Mouse (Mus musculus): ENCODE data around the gene Psmb5.

DNA sequence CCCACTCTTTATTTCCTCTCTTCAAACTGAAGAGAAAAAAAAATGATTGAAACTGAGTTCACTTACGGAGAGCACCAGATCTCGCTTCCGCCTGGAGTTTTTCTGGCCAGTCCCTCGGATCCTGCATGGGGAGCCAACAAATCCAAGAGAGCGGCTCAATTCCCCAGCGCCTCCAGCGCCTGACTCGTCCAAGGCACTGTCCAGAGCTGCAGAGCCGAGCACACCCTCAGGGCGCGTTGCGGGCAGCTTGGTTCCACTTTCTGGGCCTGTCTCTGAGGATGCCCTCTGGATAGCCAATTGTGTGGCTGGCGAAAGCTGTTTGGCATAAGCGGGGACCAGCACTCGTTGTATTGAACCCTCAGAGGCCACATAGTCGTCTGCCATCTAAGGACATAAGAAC, 26.8 kb downstream of the Psmb5 start:
- no peak for TF ChIP-seq CTCF (conservative IDR thresholded peaks at IDR 0.05 in 1 of 2, IDR thresholded peaks at IDR 0.05 in 1 of 2; ENCODE audit: low read depth in 2 of 2, low read length in 2 of 2)
- no peak for TF ChIP-seq EP300 (IDR thresholded peaks at IDR 0.05; ENCODE audit: low read length)
- no peak for TF ChIP-seq POLR2AphosphoS2 (IDR thresholded peaks at IDR 0.05; ENCODE audit: low read depth, low read length)
- TF ChIP-seq POLR2A (IDR thresholded peaks at IDR 0.05; ENCODE audit: low read depth, low read length): no peak
- no peak for TF ChIP-seq NELFE (IDR thresholded peaks at IDR 0.05; ENCODE audit: low read depth, low read length)
- no peak for TF ChIP-seq RCOR1 (conservative IDR thresholded peaks at IDR 0.05; ENCODE audit: low read depth, low read length)
- TF ChIP-seq CHD1 (IDR thresholded peaks at IDR 0.05; ENCODE audit: low read depth, low read length): no peak
- no peak for TF ChIP-seq CHD2 (IDR thresholded peaks at IDR 0.05; ENCODE audit: low read length)
- TF ChIP-seq GABPA (IDR thresholded peaks at IDR 0.05; ENCODE audit: insufficient replicate concordance, low read depth, low read length): no peak
- no peak for TF ChIP-seq MYC (IDR thresholded peaks at IDR 0.05; ENCODE audit: low read depth, low read length)
- no peak for TF ChIP-seq TCF12 (IDR thresholded peaks at IDR 0.05; ENCODE audit: low read depth, low read length)
- no peak for TF ChIP-seq ELF1 (IDR thresholded peaks at IDR 0.05; ENCODE audit: low read depth, low read length)
- TF ChIP-seq KAT2A (IDR thresholded peaks at IDR 0.05; ENCODE audit: insufficient replicate concordance, low read length): no peak
